Mouse (Mus musculus): ENCODE data around the gene Alg10b.
"Not testable (repeated sequence)": the region's sequence is repeated elsewhere in the genome, so short reads cannot be mapped to it uniquely, and the experiment has no call there.

Alg10b gene

DNA sequence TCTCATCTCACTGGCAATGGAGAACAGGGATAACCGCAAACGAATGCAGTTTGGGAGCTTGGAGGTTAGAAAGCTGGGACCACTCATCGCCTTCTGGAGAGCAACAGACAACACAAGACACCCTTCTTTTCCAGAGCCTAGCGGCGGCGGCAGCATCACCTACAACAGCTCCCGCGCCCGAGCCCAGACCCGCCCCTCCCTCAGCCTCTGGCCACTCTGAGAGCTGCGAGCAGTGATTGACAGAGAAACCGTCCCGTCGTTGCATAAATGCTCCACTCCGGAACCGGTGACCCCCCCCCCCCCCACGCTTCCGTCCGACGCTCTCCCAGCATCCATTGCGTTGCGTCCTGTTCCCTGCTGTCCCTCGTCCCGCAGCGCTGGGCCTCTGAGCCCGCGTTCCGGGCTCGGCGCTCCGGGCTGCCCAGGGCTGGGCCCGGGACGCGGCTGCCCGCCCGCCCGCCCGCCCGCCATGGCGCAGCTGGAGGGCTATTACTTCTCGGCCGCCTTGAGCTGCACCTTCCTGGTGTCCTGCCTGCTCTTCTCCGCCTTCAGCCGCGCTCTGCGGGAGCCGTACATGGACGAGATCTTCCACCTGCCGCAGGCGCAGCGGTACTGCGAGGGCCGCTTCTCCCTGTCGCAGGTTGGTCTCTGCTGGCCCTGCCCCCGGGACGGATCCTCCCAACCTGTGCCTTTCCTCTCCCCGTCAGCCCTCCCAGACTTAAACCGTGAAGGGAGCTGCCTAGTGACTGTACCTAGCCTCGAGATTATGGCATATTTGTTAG lies at the start of gene Alg10b:
TSS of gene Alg10b (plus strand) at position 343 of the 782 bp plus-strand sequence.
- peak; percentile 97 for DNase-seq (ENCODE audit: low read depth)

DNA sequence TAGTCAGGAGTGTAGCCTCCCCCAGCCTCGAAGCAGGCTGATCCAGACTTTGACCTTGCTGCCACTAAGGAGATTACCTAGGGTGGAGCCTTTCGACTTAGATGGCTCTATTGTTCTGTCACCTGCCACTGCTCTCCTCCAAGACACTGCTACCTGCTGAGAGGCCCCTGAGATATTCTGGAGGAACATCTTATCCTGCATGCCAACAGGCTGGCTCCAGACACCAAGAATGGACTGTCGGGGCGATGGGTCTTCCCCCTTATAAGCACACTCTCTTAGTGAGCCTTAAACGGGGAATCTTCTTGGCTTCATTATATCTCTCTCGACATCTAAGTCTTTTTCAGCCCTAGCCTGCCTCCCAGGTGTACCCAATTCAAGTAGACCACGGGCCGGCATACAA lies 41.0 kb upstream of the Alg10b start:
- not testable (repeated sequence) for DNase-seq (ENCODE audit: low read depth)

DNA sequence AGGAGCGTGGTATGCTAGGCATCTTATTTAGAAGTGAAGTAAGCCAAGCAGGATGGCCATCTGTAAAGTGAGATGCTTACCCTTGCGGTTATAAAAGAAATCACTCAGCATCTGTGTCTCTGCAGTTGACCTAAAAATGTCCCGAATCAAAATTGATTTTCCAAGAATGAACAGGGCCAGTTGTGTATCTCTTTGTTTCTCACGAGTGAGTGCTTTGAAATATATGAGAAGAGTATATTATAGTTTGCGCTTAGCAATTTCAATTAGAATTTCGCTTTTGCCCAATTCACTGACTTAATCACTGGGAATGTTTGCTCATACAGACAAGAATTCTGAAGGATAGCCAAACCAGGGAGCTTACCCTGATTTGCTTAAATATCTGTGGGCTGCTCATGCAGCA lies 40.6 kb upstream of the Alg10b start:
- DNase-seq (ENCODE audit: low read depth) = no peak

DNA sequence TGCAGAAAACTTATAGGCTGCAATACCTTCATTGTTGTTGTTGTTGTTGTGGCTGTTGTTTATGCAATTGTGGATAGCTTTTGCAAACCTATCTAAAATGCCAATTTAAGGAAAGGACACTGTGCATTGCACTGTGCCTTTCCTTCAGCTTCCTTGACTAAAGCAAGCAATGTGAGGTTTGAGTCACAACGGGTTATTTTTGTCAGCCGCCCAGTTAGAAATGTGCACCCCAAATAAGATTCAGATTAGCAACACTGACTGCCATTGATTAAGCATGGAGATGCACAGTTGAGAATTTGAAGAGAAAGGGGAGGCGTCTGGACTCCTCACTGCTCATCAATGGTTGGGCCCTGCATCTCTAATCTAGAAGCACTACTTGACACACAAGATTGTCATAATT lies 39.4 kb upstream of the Alg10b start:
- DNase-seq (ENCODE audit: low read depth) = no peak

DNA sequence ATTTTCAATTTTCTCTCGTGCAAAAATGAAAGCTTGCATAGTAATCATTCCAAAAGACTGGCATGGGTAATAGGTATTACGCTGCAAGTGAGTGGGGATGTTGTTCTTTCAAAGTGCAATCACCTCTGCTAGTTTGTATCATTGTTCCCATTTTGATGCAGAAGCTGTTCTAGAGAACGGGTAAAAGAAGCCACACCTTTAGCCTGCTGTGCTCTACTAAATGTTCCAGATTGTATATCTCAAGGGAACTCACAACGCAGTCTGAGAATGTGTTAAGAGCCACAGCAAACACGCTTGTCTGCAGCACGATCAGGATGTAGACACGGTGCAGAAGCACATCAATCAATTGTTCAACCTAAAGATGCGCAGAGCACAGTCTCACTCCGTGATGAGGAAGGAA lies 34.6 kb upstream of the Alg10b start:
- DNase-seq (ENCODE audit: low read depth) = no peak

DNA sequence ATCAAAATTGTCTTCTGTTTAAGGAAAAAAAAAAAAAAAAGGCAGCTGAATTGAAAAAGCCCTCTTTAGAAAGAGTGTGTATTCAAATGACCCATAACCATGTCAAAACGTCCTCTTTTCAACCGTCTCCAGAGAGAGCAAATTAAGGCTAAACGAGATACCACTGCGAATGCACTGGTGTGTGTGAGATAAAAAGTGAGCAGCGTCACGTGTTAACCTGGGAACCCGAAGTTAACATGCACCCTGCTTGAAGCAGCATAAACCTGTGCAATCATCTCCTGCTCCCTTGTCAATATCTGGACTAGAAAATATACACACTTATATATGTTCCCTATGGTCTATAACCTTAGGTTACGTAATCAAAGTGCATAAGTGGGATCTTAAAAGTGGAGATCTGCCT lies 10.2 kb upstream of the Alg10b start:
- no peak for DNase-seq (ENCODE audit: low read depth)

DNA sequence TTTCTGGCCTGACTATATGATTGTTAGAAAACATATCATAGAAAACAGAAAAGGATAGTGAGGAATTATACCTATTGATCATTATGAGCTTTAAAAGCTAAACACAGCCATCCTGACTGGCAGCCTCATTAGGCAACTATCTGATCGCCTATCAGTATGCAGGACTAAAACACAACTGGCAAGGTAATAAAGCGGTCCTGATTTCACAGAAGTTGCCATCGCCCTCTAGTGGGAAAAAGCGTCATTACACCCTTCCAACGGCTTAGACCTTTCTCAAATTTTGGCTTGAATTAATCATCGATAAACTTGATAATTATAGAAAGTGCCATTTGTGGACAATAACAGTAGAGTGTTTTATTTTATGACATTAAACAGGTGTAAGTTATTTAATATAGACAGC lies 9.2 kb upstream of the Alg10b start:
- peak; percentile 82 for DNase-seq (ENCODE audit: low read depth)

DNA sequence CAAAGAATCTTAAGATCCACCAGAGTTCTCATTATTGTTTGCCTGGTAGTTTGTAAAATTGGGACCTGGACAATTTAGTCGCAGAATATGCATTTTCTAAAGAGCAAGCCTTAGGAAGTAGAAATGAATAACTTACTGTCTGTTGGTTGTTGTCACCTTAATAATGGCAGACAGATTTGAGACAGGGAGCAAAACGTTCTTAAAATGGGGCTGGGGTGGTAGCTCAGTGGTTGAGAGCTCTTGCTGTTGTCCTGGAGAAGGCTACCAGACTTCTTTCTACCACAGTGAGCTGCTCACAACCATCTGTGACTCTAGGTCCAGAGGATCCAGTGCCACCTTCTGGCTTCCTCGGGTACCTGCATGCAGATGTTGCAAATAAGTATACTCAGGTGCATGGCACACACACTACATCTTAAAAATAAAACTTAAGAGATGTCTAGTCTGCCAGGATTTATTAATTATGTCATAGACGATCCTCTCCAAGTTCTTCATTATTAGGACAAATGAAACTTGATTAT lies 1.0 kb downstream of the Alg10b start:
- DNase-seq (ENCODE audit: low read depth) = peak; percentile 78

DNA sequence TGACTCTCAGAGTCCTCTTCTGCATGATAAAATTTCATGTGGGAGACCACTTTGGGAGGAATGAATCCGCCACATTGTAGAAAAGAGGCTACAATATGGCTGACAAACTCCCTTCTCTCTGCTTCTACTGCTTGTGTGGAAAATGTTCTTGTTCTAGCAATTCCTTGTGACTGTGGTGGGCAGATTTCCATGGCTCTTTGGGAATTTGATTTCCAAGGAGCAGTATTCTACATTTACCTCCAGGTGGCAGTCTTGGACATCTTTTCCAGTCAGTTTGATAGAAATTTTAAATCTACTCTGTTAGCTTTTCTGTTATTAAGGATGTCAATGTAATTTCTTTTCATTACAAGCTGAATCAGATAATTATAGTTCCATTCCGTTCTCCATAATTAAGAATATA lies 13.5 kb downstream of the Alg10b start:
- peak; percentile 86 for DNase-seq (ENCODE audit: low read depth)

DNA sequence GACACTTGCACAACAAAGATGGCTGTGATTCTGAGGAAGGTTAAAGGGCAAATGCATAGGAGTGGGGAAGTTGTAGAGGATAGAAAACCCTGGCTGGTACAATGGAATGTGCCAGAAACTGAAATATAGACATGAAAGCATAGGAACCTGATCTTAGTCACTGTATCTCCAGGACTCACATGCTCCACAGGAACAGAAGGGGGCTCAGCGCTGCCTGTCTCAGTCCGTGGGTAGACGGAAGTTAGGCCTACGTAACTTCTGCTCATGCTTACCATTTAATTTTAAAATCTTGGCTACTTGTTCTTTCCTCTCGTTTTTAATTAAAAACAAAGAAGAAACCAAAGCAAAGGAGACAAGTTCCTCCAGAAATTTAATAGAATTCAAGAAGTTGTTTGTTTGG lies 20.0 kb downstream of the Alg10b start:
- no peak for DNase-seq (ENCODE audit: low read depth)

DNA sequence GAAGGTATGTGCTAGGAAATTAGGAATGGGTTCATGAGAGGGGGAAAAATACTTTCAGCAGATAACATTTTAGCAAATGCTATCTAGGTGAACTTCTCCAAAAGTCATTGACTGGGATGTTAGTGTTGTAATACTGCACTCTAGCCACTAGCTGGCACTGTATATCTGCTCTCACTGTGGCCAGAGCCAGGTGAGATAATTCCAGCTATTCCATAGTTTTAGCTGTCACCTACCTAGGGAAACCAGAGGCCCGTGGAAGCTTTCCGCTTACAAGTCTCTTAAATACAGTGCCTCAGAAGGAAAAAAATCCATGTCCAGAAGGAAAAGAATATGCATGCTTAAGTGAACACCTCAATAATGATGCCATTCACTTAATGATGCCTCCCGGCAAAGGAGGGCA lies 25.6 kb downstream of the Alg10b start:
- DNase-seq (ENCODE audit: low read depth) = peak; percentile 67

DNA sequence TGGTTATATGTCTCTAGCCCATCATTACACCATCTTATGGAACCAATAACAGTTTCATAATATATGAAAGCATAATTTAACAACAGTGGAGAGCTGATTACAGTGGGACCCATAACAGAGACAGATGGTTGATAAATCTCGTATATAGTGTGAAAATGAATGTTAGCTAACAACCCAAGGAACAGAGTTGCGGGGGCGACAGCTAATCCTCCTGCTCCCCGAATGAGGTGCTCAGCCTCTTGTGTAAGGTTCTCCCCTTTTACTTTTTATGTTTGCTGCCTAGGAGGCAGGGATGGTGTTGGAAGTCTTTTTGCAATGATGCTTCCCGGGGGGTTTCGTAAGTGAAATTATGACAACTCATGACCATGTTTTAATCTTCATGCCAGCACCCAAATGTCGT lies 58.8 kb downstream of the Alg10b start:
- no peak for DNase-seq (ENCODE audit: low read depth)

All from NIH3T3 (cell line).